Mouse (Mus musculus) thymus, postnatal 36 days (tissue): ENCODE measurements at regions not wholly inside any gene's neighbourhood (a gene's known extent, or its start where the extent isn't known, plus 50 kb on each side); places are given as distances from the start of the nearest gene placed in this dataset.
A peak's percentile ranks its signal among the peaks of the same experiment; 100 is the strongest.

ENCODE experiments used
- DNase-seq, 2 experiments: peaks; one replicate each; pipeline ENCODE4 v3.0.0; 2022; ENCODE audit warnings: mixed read lengths in 2 of 2

DNA sequence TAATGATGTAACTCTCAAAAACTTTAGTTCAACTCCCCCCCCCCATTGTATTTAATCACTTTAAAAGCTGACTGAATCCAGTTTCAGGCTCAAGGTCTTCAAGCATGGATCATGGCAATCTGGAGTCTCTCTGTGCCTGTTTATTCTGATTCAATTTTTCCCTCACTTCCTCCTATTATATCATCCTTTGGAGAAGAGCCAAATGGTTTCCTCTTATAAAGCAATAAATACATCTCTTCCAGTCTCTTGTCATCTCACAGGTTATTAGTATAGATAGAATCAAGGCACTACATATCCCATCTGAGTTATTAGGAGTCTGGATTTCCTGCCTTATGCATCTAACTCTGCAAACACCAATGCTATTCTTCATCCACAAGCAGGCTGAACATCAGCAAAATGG is 530.2 kb upstream of the Pdcd1 start:
- DNase-seq, result no peak

- no peak for DNase-seq
These were observed 529.5 kb upstream of the Pdcd1 start for GRCm38 (mm10) chr1:94581650-94582405.

DNA sequence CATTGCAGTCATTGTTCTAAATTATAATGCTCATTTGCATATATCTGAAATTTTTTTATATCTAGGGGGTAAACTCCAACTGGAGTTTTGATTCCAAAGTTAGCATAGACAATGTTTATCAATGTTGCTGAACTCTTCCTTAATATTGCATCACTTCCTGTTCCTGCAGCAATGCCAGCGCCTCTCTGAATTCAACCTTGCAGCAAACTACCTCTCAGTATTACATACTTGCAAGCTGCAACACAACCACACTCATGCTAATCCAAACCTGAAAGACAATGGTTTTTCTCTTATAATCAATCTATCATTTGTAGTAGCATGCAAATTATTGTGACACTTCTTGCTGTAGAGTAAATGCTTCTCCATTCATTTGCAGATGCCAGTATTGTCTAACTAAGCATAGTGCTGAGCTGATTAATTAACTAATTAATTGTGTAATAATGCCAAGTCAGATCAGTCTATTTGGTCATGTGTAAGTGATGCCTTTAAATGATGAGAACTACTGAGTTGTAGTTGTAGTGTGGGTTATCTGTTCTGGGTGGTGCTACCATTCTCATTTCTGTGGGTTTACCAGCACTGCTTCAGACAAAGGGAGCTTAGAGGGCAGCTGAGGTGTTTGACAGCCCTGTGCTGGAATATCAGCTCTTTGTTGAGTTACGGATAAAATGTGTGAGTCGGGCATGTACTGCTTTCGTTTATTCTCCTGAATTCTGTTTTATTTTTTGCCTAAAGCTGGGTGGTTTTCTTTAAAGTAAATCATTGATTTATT is 480.6 kb upstream of the Pdcd1 start:
- no peak for DNase-seq

GRCm38 (mm10) chr1:94504080-94504520 is 451.7 kb upstream of the Pdcd1 start:
- DNase-seq, result no peak

- DNase-seq, result no peak
These were observed 451.2 kb upstream of the Pdcd1 start for GRCm38 (mm10) chr1:94503379-94504079.

DNA sequence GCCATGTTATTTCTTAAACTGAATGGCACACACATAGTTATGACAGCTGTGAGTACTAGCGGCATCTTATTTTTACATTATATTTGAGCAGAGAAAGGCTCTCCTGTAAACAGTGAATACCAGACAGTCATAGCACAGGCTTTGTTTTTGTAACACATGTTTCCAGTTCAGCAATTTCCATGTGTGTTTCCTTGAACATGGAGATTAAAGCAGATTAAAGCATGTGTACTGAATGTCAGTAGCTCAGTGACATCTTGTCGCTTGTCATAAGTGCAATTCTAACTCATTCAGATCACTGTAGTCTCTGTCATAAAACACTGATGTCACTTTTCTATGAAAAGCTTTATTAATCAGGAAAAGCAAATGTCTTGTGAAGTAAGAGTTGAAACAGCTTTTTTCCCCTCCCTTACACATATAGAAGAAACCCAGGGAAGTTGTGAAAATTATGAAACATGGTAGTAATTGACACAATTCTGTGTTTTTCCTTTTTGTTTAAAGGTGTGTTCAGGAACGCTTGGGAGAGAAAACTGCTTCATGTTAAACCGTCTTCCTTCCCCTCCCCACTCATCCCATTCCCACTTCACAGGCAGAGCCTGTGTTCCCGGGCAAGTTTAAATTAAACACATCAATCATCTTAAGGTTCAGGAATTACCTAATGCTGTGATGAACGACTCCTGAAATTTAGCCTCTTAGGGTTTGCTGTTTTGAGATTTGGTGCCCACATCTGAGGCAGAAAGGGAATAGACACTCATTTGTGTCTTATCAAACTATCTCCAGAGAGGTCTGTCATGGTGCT is 449.9 kb upstream of the Pdcd1 start:
- DNase-seq, result no peak

DNA sequence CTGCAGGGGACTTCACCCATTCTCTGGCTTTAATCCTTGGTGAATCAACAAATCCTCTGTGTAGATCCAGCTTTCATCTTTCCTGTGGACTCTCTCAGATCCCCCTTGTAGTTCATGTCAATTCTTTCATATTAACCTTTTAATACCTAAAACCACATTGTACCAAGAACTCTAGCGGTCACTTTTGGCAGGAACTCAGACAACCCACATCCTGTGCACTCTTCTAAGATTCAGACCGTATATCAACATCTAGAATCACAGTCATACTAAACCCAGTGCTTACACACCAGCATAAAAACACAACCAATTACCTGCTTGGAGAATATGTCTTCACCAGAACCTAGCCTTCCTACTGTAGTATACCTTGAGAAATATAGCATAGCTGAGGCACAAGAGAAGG is 444.6 kb upstream of the Pdcd1 start:
- no peak for DNase-seq

GRCm38 (mm10) chr1:94496341-94496740 is 444.0 kb upstream of the Pdcd1 start:
- no peak for DNase-seq

DNA sequence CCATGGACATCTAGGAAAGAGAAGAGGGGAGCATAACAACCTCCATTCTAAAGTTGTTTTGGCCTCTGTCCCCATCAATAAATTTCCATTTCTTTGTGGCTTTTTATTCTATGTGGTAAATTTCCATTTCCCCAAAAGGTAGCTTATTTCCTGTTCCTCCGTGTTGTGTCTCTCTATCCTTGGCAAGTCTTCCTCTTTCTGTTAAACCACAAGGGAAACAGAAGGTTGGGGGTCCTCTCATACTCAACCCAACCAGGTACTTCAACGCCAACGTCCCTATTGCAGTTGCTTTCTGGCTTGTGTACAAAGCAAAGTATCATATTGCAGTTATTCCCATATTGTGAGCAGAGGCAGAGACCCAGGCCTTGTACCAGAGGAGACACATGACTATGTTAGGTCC is 434.7 kb upstream of the Pdcd1 start:
- DNase-seq, result no peak

DNA sequence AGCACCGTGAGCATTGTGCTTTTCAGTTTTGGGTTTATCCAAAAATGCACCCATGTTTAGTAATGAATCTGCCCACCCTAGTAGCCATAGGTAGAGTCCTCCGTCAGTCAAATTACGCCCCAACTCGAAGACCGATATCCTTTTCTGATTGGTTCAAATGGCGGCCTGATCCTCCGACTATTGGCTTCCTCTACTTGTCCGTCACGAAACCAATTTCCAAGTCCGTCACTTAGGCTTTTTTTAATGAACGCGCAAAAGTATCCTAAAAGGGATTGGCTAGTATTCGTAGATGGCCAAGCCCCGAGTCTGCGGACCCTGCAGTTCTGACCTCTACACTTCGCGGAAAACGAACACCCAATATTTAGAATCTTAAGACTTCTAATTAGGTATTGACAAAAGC is 417.5 kb upstream of the Pdcd1 start:
- DNase-seq, result peak; percentile 10 to 27

DNA sequence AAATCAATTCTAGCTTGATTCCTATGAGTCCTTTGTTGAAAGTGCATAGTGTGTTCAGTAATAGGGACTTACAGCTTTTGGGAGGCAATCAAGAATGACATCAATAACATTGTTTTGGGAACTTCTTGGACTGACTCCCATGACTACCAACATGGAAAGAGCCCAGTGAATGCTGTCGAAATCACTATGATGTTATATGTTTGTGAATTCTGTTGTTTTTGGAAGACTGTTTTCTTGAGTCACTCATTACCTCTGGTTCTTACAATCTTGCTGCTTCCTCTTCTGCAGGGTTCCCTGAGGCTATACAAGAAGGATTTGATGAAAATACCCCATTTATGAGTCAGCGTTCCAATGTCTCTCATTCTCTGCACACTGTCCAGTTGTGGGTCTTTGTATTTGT is 371.4 kb upstream of the Pdcd1 start:
- DNase-seq, result no peak

GRCm38 (mm10) chr1:94413043-94413442 is 360.7 kb upstream of the Pdcd1 start:
- DNase-seq, result no peak

DNA sequence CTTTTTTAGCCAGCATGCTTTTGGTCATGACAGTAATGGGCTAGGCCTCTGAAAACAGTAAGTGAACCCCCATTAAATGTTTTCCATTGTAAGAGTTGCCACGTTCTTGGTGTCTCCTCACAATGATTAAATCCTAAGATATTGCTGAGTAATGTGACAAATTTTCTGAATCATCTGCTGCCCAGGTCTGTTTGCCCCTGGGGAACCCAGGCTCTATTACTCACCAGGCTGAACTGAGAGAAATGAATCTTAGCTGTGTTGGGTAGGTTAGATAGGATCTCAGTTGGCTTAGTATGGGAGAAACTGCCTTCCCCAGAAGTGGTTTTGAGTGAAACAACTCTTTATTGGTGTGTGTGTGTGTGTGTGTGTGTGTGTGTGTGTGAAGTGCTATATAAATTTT is 314.3 kb upstream of the Pdcd1 start:
- no peak for DNase-seq

GRCm38 (mm10) chr1:94356996-94357395 is 304.6 kb upstream of the Pdcd1 start:
- no peak for DNase-seq

DNA sequence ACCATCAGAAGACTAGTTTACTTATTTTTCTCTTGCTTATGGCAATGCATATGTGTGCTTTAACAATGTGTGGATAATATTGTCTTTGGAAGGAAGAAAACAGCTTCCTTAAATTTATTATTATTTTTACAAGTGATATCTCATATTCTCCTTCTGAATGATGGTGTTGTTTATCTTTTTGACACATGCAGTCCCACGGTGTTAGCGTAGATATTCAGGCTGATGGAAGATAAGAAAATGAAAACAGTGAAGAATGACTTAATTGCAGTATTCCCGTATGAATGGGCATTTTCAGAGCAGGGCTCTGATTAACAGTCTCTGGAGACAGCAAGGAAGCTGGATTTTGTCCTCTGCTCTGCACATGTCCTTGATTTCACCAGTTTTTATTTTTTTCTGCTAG is 303.5 kb upstream of the Pdcd1 start:
- DNase-seq, result no peak

DNA sequence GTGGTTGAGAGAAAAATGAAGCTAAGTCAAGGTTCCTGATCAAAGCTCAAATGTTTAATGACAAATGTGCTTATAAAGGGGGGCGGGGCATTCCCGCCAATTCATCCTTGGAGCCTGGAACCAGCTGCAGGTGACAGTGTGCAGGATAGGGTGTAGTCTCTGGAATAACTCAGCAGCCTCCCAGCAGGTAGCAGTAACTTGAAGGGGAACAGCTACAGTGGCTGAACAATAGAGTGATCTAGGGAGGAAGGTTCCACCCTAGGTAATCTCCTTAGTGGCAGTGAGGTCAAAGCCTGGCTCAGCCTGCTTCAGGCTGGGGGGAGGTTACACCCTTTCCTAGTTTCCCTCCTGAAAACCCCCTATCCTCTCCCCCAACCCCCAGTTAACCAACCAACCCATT is 290.2 kb upstream of the Pdcd1 start:
- DNase-seq, result no peak

- DNase-seq, result no peak
These were observed 288.9 kb upstream of the Pdcd1 start for GRCm38 (mm10) chr1:94341237-94341636.

- no peak for DNase-seq
These were observed 265.7 kb upstream of the Pdcd1 start for GRCm38 (mm10) chr1:94318029-94318428.

DNA sequence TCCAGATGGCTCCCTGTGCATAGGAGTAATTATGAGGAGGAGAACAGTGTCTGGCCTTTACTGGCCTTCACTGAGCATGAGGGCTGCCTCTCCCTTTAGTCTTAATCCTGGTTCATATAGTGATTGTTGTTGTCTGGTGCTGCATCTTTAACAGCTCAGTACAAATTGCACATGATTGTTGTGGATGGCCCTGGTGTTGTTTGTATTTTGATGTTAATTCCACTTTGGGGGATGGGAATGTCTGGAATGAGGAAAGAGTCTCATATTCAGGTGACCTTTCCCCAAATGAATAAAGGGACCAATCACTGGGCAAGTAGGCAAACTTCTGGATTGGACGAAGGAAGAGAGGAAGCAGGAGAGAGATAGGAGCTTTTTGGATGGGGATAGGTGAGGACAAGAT is 246.0 kb upstream of the Pdcd1 start:
- no peak for DNase-seq

DNA sequence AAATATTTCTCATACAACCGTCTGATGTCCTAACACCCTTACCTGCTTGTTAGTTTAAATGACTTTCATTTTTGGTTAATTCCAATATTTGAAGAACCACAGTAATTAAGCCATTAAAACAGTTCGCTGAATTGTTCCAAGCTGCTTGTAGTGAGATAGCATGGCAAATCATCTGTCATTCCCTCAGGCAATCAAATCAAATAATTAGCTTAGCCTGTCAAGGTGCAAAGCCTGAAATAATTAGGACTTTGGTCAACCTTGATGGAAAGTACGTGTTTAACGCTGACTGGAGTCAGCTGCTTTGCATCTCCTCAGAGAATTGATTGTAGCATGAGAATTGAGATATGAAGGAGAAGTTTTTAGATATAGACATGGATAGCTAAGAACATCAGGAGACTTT is 220.2 kb upstream of the Pdcd1 start:
- no peak for DNase-seq

- DNase-seq, result no peak
These were observed 211.0 kb upstream of the Pdcd1 start for GRCm38 (mm10) chr1:94263313-94263712.

DNA sequence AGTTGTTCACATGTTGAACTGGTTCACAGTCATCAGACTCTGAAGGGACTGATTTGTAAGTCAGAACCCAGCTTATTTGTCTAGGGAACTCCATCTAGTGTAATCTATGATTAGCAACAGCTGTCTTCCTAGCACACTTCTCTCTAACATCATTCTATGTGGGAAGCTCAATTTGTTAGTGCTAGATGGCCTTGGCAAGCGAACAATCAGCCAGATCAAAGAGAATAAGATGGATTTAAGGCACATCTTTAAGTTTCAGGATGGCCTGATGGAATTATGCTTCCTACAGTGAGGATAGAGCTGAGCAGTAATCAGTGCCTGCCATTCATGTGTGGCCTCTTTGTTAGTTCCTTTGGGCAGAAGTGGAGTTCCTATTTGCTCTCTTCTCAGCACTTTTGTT is 183.1 kb upstream of the Pdcd1 start:
- DNase-seq, result no peak

- DNase-seq, result no peak
These were observed 168.7 kb upstream of the Pdcd1 start for GRCm38 (mm10) chr1:94221006-94221405.
